Mouse (Mus musculus): ENCODE data around the gene Prmt9. TPM values are rescaled to one million over a fixed set of nuclear protein-coding genes. Genes with fewer than 3 reads are reported as not detected.
A peak's percentile ranks its signal among the peaks of the same experiment; 100 is the strongest.

The Prmt9 gene
- total RNA-seq (2021), result 10 to 100 TPM; 11.2 to 12.0 TPM

GRCm38 (mm10) chr8:77549121-77549706 lies at the start of gene Prmt9:
Prmt9 (plus strand) TSS chr8:77549397.
- peak; percentile 89 for DNase-seq (ENCODE audit: low spot score)
- intact Hi-C loops (cut with DNase I), result no loop called here

GRCm38 (mm10) chr8:77500264-77500663 lies 48.9 kb upstream of the Prmt9 start:
- intact Hi-C loops (cut with DNase I), result no loop called here
- no peak for DNase-seq (ENCODE audit: low spot score)

GRCm38 (mm10) chr8:77501131-77501530 lies 48.1 kb upstream of the Prmt9 start:
- intact Hi-C loops (cut with DNase I), result no loop called here

GRCm38 (mm10) chr8:77502547-77502946 lies 46.6 kb upstream of the Prmt9 start:
- no peak for DNase-seq (ENCODE audit: low spot score)
- intact Hi-C loops (cut with DNase I), result no loop called here

More at GRCm38 (mm10) chr8:77501131-77501530, 48.1 kb upstream of the Prmt9 start:
- no peak for DNase-seq (ENCODE audit: low spot score)

GRCm38 (mm10) chr8:77506539-77506938 lies 42.7 kb upstream of the Prmt9 start:
- no peak for DNase-seq (ENCODE audit: low spot score)
- intact Hi-C loops (cut with DNase I), result no loop called here

- DNase-seq (ENCODE audit: low spot score), result no peak
Observed at GRCm38 (mm10) chr8:77507510-77508035, 41.6 kb upstream of the Prmt9 start.

GRCm38 (mm10) chr8:77509044-77509443 lies 40.2 kb upstream of the Prmt9 start:
- intact Hi-C loops (cut with DNase I), result no loop called here
- no peak for DNase-seq (ENCODE audit: low spot score)

More at GRCm38 (mm10) chr8:77507510-77508035, 41.6 kb upstream of the Prmt9 start:
- intact Hi-C loops (cut with DNase I), result no loop called here

GRCm38 (mm10) chr8:77510426-77510825 lies 38.8 kb upstream of the Prmt9 start:
- intact Hi-C loops (cut with DNase I), result loop anchor here (5.0 kb wide), 1 partner anchor 68 kb away; no protein-coding TSS in a partner anchor
- DNase-seq (ENCODE audit: low spot score), result no peak

GRCm38 (mm10) chr8:77511750-77512493 lies 37.3 kb upstream of the Prmt9 start:
- no peak for DNase-seq (ENCODE audit: low spot score)
- intact Hi-C loops (cut with DNase I), result loop anchor here (5.0 kb wide), 1 partner anchor 70 kb away; no protein-coding TSS in a partner anchor

- intact Hi-C loops (cut with DNase I), result loop anchor here (5.0 kb wide), 1 partner anchor 33 kb away; no protein-coding TSS in a partner anchor
- no peak for DNase-seq (ENCODE audit: low spot score)
Observed at GRCm38 (mm10) chr8:77515201-77515600, 34.0 kb upstream of the Prmt9 start.

- intact Hi-C loops (cut with DNase I), result loop anchor here (2.0 to 5.0 kb wide), 2 partner anchors 19 to 33 kb away; no protein-coding TSS in a partner anchor
Observed at GRCm38 (mm10) chr8:77515786-77516185, 33.4 kb upstream of the Prmt9 start.

GRCm38 (mm10) chr8:77516845-77517244 lies 32.4 kb upstream of the Prmt9 start:
- intact Hi-C loops (cut with DNase I), result loop anchor here (2.0 to 5.0 kb wide), 2 partner anchors 20 to 35 kb away; no protein-coding TSS in a partner anchor
- no peak for DNase-seq (ENCODE audit: low spot score)

More at GRCm38 (mm10) chr8:77515786-77516185, 33.4 kb upstream of the Prmt9 start:
- no peak for DNase-seq (ENCODE audit: low spot score)

- intact Hi-C loops (cut with DNase I), result loop anchor here (2.0 to 5.0 kb wide), 2 partner anchors 21 to 35 kb away; no protein-coding TSS in a partner anchor
- DNase-seq (ENCODE audit: low spot score), result peak; percentile 79
Observed at GRCm38 (mm10) chr8:77517301-77518200, 31.6 kb upstream of the Prmt9 start, which contains the start of gene Arhgap10. Arhgap10 (minus strand) TSS chr8:77517953.

- no peak for DNase-seq (ENCODE audit: low spot score)
- intact Hi-C loops (cut with DNase I), result loop anchor here (5.0 kb wide), 1 partner anchor 36 kb away; no protein-coding TSS in a partner anchor
Observed at GRCm38 (mm10) chr8:77518201-77519115, 30.7 kb upstream of the Prmt9 start.

GRCm38 (mm10) chr8:77520601-77521000 lies 28.6 kb upstream of the Prmt9 start:
- DNase-seq (ENCODE audit: low spot score), result no peak
- intact Hi-C loops (cut with DNase I), result no loop called here

GRCm38 (mm10) chr8:77521028-77521785 lies 28.0 kb upstream of the Prmt9 start:
- intact Hi-C loops (cut with DNase I), result no loop called here
- DNase-seq (ENCODE audit: low spot score), result no peak

- DNase-seq (ENCODE audit: low spot score), result no peak
- intact Hi-C loops (cut with DNase I), result no loop called here
Observed at GRCm38 (mm10) chr8:77522984-77523383, 26.2 kb upstream of the Prmt9 start.

Measured in heart, postnatal 25 days (tissue).